Mouse (Mus musculus) heart, adult 2 months (tissue): ENCODE measurements around the gene Kcnk6. TPM values are rescaled to one million over a fixed set of nuclear protein-coding genes. Genes with fewer than 3 reads are reported as not detected.

ENCODE experiments used
- DNase-seq, 2 experiments: peaks; one replicate each; pipeline ENCODE4 v3.0.0; 2021
- H3K27ac ChIP-seq: fragments of 200-600 bp; 2 replicates; pipeline ENCODE4 v1.8.1; 2022
- H3K27me3 ChIP-seq: fragments of 200-500 bp; 2 replicates; pipeline ENCODE4 v1.6.1; 2012; ENCODE audit warnings: mild to moderate bottlenecking, low read length, inconsistent platforms, mixed read lengths; ENCODE audit not compliant: control insufficient read depth, insufficient read depth
- H3K36me3 ChIP-seq: fragments of 200-500 bp; 2 replicates; pipeline ENCODE4 v1.6.1; 2012; ENCODE audit warnings: low read length, inconsistent platforms; ENCODE audit not compliant: control insufficient read depth, insufficient read depth
- H3K4me1 ChIP-seq: fragments of 200-500 bp; 2 replicates; pipeline ENCODE4 v1.6.1; 2011; ENCODE audit warnings: low read length; ENCODE audit not compliant: control insufficient read depth, insufficient read depth
- H3K4me3 ChIP-seq: fragments of 200-600 bp; 2 replicates; pipeline ENCODE4 v1.8.1; 2022
- H3K79me2 ChIP-seq: fragments of 200-500 bp; replicated peaks from 2 replicates; pipeline ENCODE4 v1.6.1; 2012; ENCODE audit warnings: mild to moderate bottlenecking, inconsistent platforms, low read length, moderate library complexity, mixed read lengths; ENCODE audit not compliant: control insufficient read depth, insufficient read depth
- H3K9ac ChIP-seq: fragments of 200-500 bp; 2 replicates; pipeline ENCODE4 v1.6.1; 2012; ENCODE audit warnings: low read depth, mild to moderate bottlenecking, control low read depth, inconsistent platforms, low read length, mixed read lengths
- CTCF ChIP-seq: fragments of 200-600 bp; IDR thresholded peaks from 2 replicates; pipeline ENCODE4 v1.8.1; 2022; ENCODE audit warnings: antibody characterized with exemption, mild to moderate bottlenecking, moderate library complexity
- EP300 ChIP-seq: fragments of 200-500 bp; IDR thresholded peaks from 2 replicates; pipeline ENCODE4 v1.6.1; 2011; ENCODE audit warnings: low read depth, low read length, control low read depth; ENCODE audit not compliant: insufficient read depth
- POLR2A ChIP-seq: fragments of 200-500 bp; IDR thresholded peaks from 2 replicates; pipeline ENCODE4 v1.6.1; 2011; ENCODE audit warnings: mild to moderate bottlenecking, low read depth, low read length, control low read depth; ENCODE audit not compliant: insufficient read depth
- WGBS: fragments of 180-500 bp; shearing (Covaris S2); methylation state at CpG from one replicate; pipeline ENCODE4 v1.1.7; 2018; 5-methylcytosine and 5-hydroxymethylcytosine counted together
- intact Hi-C: fragments of 180-260 bp; cut with DNase I; formaldehyde crosslinking; loops from one replicate; pipeline ENCODE4 v1.15.1; 2025
- polyA plus RNA-seq: library from polyadenylated mRNA; depleted of rRNA; stranded (reverse); fragments of >200 nt; gene quantifications from 2 replicates; pipeline ENCODE4 v1.2.3, GENCODE M21; 2012
- total RNA-seq, 2 experiments: library from RNA; stranded (reverse); gene quantifications; 2 replicates each; pipeline ENCODE4 v1.2.3; 2021

The Kcnk6 gene
- total and polyA plus RNA-seq, 3 experiments: 2.9 to 8.4 (median 3.2) TPM

- no peaks in the 10 kb centered on the region for H3K79me2 ChIP-seq
- H3K9ac ChIP-seq: no peak overlapping the region
- no peaks in the 10 kb centered on the region for H3K36me3 ChIP-seq
- TF ChIP-seq POLR2A (no peak), CTCF (no peak), EP300 (no peak)
- 55% methylated on average over 4 of the region's 4 CpGs for WGBS
- no peaks in the 10 kb centered on the region for H3K27me3 ChIP-seq
- no peak overlapping the region for H3K27ac ChIP-seq
- DNase-seq: no peak
- no peak overlapping the region for H3K4me3 ChIP-seq
- intact Hi-C loops: no loop called here
- H3K4me1 ChIP-seq: peaks cover 7% of the 10 kb centered on the region
These were observed 45.2 kb upstream of the Kcnk6 start for GRCm38 (mm10) chr7:29277510-29277909.

DNA sequence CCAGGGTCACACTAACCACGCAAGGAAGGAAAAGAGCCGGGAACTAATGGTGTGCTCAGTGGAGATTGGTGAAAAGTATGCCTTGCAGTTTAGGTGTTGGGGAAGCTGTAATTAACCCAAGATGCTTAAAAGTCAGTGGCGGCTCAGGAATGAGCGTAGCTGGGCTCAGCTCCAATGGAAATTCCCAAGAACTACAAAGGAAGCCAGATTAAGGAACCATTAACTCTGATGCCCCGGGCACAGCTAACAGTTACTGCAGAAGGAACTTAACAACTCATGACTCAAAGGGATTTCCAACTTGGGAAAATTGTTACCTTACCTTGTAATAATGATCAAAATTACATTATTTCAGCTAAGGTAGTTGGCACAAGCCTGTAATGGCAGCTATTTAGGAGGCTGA lies 44.4 kb upstream of the Kcnk6 start:
- Histone ChIP-seq H3K9ac (no peak overlapping the region), H3K4me1 (peaks cover 6% of the 10 kb centered on the region), H3K79me2 (no peaks in the 10 kb centered on the region), H3K27ac (no peak overlapping the region), H3K27me3 (no peaks in the 10 kb centered on the region), H3K36me3 (no peaks in the 10 kb centered on the region), H3K4me3 (no peak overlapping the region)
- intact Hi-C loops: no loop called here
- 37% methylated on average over 5 of the region's 5 CpGs for WGBS
- TF ChIP-seq CTCF (no peak), EP300 (no peak), POLR2A (no peak)
- no peak for DNase-seq

DNA sequence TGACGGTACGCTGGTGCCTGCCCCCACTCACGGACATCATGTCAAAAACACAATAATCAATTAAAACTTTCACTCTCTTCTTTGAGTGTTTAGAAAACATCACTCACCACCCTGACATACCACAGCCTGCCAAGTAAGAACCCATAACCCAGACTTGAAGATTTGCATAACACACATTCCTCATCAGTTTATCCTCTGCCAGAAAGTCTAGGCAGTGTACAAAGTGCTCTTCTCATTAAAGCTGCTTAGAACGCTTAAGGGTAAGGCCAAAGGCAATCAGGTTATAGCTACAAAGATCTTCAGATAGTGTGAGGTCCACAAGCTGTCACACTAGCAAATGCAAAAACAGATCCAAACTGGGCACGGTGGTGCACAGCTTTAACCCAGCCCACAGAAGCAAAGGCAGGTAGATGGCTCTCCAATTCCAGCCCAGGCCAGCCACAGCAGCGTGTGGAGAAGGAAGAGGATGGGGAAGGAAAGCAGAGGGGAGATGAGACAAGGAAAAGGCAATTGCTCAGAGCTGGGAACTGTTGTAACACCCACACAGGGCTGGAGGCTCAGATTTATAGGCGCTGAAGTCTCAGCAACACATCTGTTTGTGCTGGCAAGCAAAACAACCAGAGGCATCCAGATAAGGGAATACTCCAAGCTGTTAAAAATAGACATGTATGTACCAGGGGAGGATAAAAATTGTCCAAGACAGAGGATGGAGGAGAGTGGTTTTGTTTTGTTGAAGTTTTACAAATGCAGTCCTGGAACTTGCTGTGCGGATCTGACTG lies 39.6 kb upstream of the Kcnk6 start:
- H3K9ac ChIP-seq: peak overlapping the region; percentile 34

DNA sequence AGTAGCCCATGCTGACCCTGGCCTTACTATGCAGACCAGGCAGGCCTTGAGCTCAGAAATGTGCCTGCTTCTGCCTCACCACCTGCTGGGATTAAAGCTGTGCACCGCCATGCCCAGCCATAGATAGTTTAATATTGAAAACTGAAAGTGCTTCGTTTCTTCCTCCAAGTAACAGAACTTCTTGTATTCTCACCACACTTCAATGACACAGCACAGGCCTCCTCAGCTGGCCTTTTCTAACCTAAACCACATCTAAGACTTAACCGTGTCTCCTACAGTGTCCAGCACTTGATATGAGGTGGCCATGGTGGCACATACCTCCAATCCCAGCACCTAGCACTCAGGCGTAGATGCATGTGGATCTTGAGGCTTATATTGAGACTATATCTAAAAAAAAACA lies 38.1 kb upstream of the Kcnk6 start:
- H3K79me2 ChIP-seq: no peaks in the 10 kb centered on the region; the same call in 1 of the 2 replicates
- DNase-seq: no peak
- H3K4me1 ChIP-seq: peaks cover 2% of the 10 kb centered on the region
- intact Hi-C loops: no loop called here
- no peak overlapping the region for H3K4me3 ChIP-seq
- no peaks in the 10 kb centered on the region for H3K27me3 ChIP-seq
- no peaks in the 10 kb centered on the region for H3K36me3 ChIP-seq
- TF ChIP-seq EP300: no peak
- TF ChIP-seq CTCF: no peak
- no peak for TF ChIP-seq POLR2A
- no peak overlapping the region for H3K9ac ChIP-seq
- H3K27ac ChIP-seq: no peak overlapping the region
- 88% methylated on average over 4 of the region's 4 CpGs for WGBS

More for the DNA sequence above, 39.6 kb upstream of the Kcnk6 start:
- WGBS: 47% methylated on average over 8 of the region's 8 CpGs
- peak overlapping the region; percentile 57 for H3K27ac ChIP-seq
- no peaks in the 10 kb centered on the region for H3K79me2 ChIP-seq
- H3K27me3 ChIP-seq: no peaks in the 10 kb centered on the region
- H3K36me3 ChIP-seq: no peaks in the 10 kb centered on the region
- TF ChIP-seq CTCF (no peak), POLR2A (no peak), EP300 (no peak)
- no peak for DNase-seq
- H3K4me3 ChIP-seq: no peak overlapping the region
- H3K4me1 ChIP-seq: peaks cover 5% of the 10 kb centered on the region
- intact Hi-C loops: no loop called here

DNA sequence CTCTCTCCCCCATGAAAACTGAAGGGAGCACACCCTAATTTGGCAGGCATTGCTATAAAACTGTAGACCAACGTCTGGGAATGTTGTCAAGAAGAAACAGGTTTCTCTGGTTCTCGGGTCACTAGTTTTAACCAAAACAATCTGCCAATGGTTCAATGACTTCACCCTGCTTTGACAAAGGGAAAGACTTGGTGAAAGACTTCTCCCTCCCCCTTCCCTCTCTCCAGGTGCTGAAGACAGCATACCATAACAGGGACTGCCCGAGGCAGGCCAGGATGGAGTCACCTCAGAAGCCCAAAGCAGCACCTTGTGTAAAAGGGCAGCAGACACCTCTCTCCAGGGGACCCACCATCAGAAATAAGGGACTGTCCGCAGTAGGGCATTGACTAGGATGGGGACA lies 34.6 kb upstream of the Kcnk6 start:
- Histone ChIP-seq H3K27ac (no peak overlapping the region), H3K36me3 (no peaks in the 10 kb centered on the region), H3K27me3 (no peaks in the 10 kb centered on the region), H3K79me2 (no peaks in the 10 kb centered on the region; the same call in 1 of the 2 replicates), H3K4me3 (no peak overlapping the region), H3K9ac (no peak overlapping the region), H3K4me1 (peaks cover 1% of the 10 kb centered on the region)
- DNase-seq: no peak
- 79% methylated on average over 4 of the region's 4 CpGs for WGBS
- intact Hi-C loops: no loop called here
- TF ChIP-seq EP300: no peak
- TF ChIP-seq POLR2A: no peak
- no peak for TF ChIP-seq CTCF

GRCm38 (mm10) chr7:29265636-29266035 lies 33.3 kb upstream of the Kcnk6 start:
- 88% methylated on average over 7 of the region's 7 CpGs for WGBS
- H3K79me2 ChIP-seq: no peaks in the 10 kb centered on the region; the same call in 1 of the 2 replicates
- no peak for DNase-seq
- H3K27me3 ChIP-seq: no peaks in the 10 kb centered on the region
- no peaks in the 10 kb centered on the region for H3K4me1 ChIP-seq
- H3K9ac ChIP-seq: no peak overlapping the region
- H3K27ac ChIP-seq: no peak overlapping the region
- no peaks in the 10 kb centered on the region for H3K36me3 ChIP-seq
- TF ChIP-seq EP300 (no peak), POLR2A (no peak)
- intact Hi-C loops: no loop called here
- H3K4me3 ChIP-seq: no peak overlapping the region
